Mouse (Mus musculus): ENCODE data around the gene 1810037I17Rik. TPM values are rescaled to one million over a fixed set of nuclear protein-coding genes. Genes with fewer than 3 reads are reported as not detected.

The 1810037I17Rik gene
- polyA plus RNA-seq, 1 experiment from 2014 or later: 138 TPM

DNA sequence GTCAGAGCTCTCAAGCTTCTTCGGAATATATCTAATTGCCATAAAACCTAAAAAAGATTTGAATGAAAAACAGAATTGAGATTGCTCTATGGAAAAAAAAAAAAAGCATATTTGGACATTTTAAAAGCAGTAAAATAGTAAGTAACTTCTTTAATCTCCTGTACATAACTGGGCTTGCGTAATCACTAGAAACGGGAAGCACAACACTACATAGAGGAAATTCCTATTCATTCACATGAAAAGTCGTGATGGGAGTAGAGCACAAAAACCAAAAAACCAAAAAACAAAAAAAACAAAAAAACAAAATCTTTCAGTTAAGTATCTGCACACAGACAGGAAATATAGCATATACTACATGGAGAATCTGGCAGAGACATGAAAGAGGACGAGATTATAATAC, 40.3 kb downstream of the 1810037I17Rik start:
- Histone ChIP-seq H3K27me3 (ENCODE audit: control insufficient read depth, insufficient read depth, low read length) (no peaks in the 10 kb centered on the region), H3K9me3 (replicated peaks; ENCODE audit: control insufficient read depth, low read length) (no peaks in the 10 kb centered on the region), H3K9ac (ENCODE audit: low read depth, low read length) (no peak overlapping the region), H3K4me2 (no peak overlapping the region), H3K36me3 (ENCODE audit: control insufficient read depth, insufficient read depth, low read length) (peaks cover 7% of the 10 kb centered on the region; the same call in 1 of the 2 replicates), H3K4me3 (ENCODE audit: low read depth, low read length) (no peak overlapping the region), H3K27ac (ENCODE audit: low read depth, low read length) (no peak overlapping the region), H3K4me1 (ENCODE audit: control insufficient read depth, insufficient read depth, low read length) (no peaks in the 10 kb centered on the region)
- ATAC-seq (replicated peaks; ENCODE audit: insufficient number of reproducible peaks, low FRiP score, low TSS enrichment): no peak
- 88% methylated on average over 5 of the region's 5 CpGs for WGBS (ENCODE audit: insufficient replicate concordance)

GRCm38 (mm10) chr3:122968391-122968790, 44.4 kb downstream of the 1810037I17Rik start:
- Histone ChIP-seq H3K9me3 (replicated peaks; ENCODE audit: control insufficient read depth, low read length) (no peaks in the 10 kb centered on the region), H3K9ac (ENCODE audit: low read depth, low read length) (no peak overlapping the region), H3K4me3 (ENCODE audit: low read depth, low read length) (no peak overlapping the region), H3K27me3 (ENCODE audit: control insufficient read depth, insufficient read depth, low read length) (no peaks in the 10 kb centered on the region), H3K4me2 (no peak overlapping the region), H3K4me1 (ENCODE audit: control insufficient read depth, insufficient read depth, low read length) (no peaks in the 10 kb centered on the region), H3K27ac (ENCODE audit: low read depth, low read length) (no peak overlapping the region), H3K36me3 (ENCODE audit: control insufficient read depth, insufficient read depth, low read length) (no peaks in the 10 kb centered on the region; the same call in 1 of the 2 replicates)
- WGBS (ENCODE audit: insufficient replicate concordance): 91% methylated on average over 9 of the region's 9 CpGs
- no peak for ATAC-seq (replicated peaks; ENCODE audit: insufficient number of reproducible peaks, low FRiP score, low TSS enrichment)

GRCm38 (mm10) chr3:122972126-122972822, 48.3 kb downstream of the 1810037I17Rik start:
- no peaks in the 10 kb centered on the region for H3K9me3 ChIP-seq (replicated peaks; ENCODE audit: control insufficient read depth, low read length)
- 66% methylated on average over 3 of the region's 3 CpGs for WGBS (ENCODE audit: insufficient replicate concordance)

DNA sequence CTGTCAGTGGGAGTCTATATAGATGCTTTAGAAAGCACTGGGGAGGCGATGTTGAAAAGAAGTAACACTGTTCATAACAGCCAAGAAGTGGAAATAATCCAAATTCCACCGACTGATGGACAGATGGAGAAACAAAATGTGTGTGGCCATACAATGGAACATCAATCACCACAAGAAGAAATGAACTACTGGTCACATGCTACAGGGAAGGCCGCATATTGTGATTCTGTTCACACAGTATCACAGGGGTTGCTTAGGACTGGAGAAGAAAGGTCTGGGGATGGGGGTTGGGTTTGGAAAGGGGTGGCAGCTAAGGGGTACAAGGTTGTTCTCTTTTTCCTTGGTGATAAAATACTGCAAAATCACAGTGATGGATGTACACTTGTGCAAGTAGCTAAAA, 50.8 kb downstream of the 1810037I17Rik start:
- no peak overlapping the region for H3K4me3 ChIP-seq (ENCODE audit: low read depth, low read length)
- no peak for ATAC-seq (replicated peaks; ENCODE audit: insufficient number of reproducible peaks, low FRiP score, low TSS enrichment)
- peaks cover 8% of the 10 kb centered on the region for H3K4me1 ChIP-seq (ENCODE audit: control insufficient read depth, insufficient read depth, low read length)
- no peaks in the 10 kb centered on the region for H3K27me3 ChIP-seq (ENCODE audit: control insufficient read depth, insufficient read depth, low read length)
- H3K9me3 ChIP-seq (replicated peaks; ENCODE audit: control insufficient read depth, low read length): no peaks in the 10 kb centered on the region
- whole genome bisulfite sequencing (ENCODE audit: insufficient replicate concordance): 87% methylated on average over 3 of the region's 3 CpGs
- H3K9ac ChIP-seq (ENCODE audit: low read depth, low read length): no peak overlapping the region
- no peak overlapping the region for H3K4me2 ChIP-seq
- peaks cover 4% of the 10 kb centered on the region; the same call in 1 of the 2 replicates for H3K36me3 ChIP-seq (ENCODE audit: control insufficient read depth, insufficient read depth, low read length)
- H3K27ac ChIP-seq (ENCODE audit: low read depth, low read length): no peak overlapping the region

More at GRCm38 (mm10) chr3:122972126-122972822, 48.3 kb downstream of the 1810037I17Rik start:
- H3K4me1 ChIP-seq (ENCODE audit: control insufficient read depth, insufficient read depth, low read length): peaks cover 8% of the 10 kb centered on the region
- no peaks in the 10 kb centered on the region for H3K36me3 ChIP-seq (ENCODE audit: control insufficient read depth, insufficient read depth, low read length)
- no peak overlapping the region for H3K27ac ChIP-seq (ENCODE audit: low read depth, low read length)
- no peak for ATAC-seq (replicated peaks; ENCODE audit: insufficient number of reproducible peaks, low FRiP score, low TSS enrichment)
- no peaks in the 10 kb centered on the region for H3K27me3 ChIP-seq (ENCODE audit: control insufficient read depth, insufficient read depth, low read length)
- no peak overlapping the region for H3K9ac ChIP-seq (ENCODE audit: low read depth, low read length)
- no peak overlapping the region for H3K4me2 ChIP-seq
- H3K4me3 ChIP-seq (ENCODE audit: low read depth, low read length): no peak overlapping the region

GRCm38 (mm10) chr3:122975363-122975762, 51.4 kb downstream of the 1810037I17Rik start:
- no peak for ATAC-seq (replicated peaks; ENCODE audit: insufficient number of reproducible peaks, low FRiP score, low TSS enrichment)
- no peak overlapping the region for H3K4me3 ChIP-seq (ENCODE audit: low read depth, low read length)
- no peaks in the 10 kb centered on the region for H3K9me3 ChIP-seq (replicated peaks; ENCODE audit: control insufficient read depth, low read length)
- no peaks in the 10 kb centered on the region for H3K27me3 ChIP-seq (ENCODE audit: control insufficient read depth, insufficient read depth, low read length)
- peaks cover 4% of the 10 kb centered on the region; the same call in 1 of the 2 replicates for H3K36me3 ChIP-seq (ENCODE audit: control insufficient read depth, insufficient read depth, low read length)
- H3K27ac ChIP-seq (ENCODE audit: low read depth, low read length): no peak overlapping the region
- H3K9ac ChIP-seq (ENCODE audit: low read depth, low read length): no peak overlapping the region
- WGBS (ENCODE audit: insufficient replicate concordance): 76% methylated on average over 4 of the region's 4 CpGs
- no peak overlapping the region for H3K4me2 ChIP-seq
- H3K4me1 ChIP-seq (ENCODE audit: control insufficient read depth, insufficient read depth, low read length): peaks cover 8% of the 10 kb centered on the region

Other genes with a start within 250 kb of the 1810037I17Rik start
- 3.1 and 4.5 TPM in 2 replicates for gene Pde5a, start 195.3 kb upstream of the 1810037I17Rik start, polyA plus RNA-seq (2014; fragmentation: Nextera tagmentation; extraction: Ambion mirVana)
- gene Fabp2, start 29.1 kb upstream of the 1810037I17Rik start, polyA plus RNA-seq (2014; fragmentation: Nextera tagmentation; extraction: Ambion mirVana): 0.27 and 0.31 TPM in 2 replicates
- not detected in 2 replicates for gene Gm10959, start 4.8 kb upstream of the 1810037I17Rik start, polyA plus RNA-seq (2014; fragmentation: Nextera tagmentation; extraction: Ambion mirVana)
- gene Usp53, start 60.3 kb downstream of the 1810037I17Rik start, polyA plus RNA-seq (2014; fragmentation: Nextera tagmentation; extraction: Ambion mirVana): 7.9 and 11.0 TPM in 2 replicates
- gene Myoz2, start 110.8 kb downstream of the 1810037I17Rik start, polyA plus RNA-seq (2014; fragmentation: Nextera tagmentation; extraction: Ambion mirVana): 100 and 111 TPM in 2 replicates

All from heart, embryonic 11.5 days (tissue).